Mouse (Mus musculus) kidney, adult 11 months (tissue): ENCODE data around the gene BC029722.
A peak's percentile ranks its signal among the peaks of the same experiment; 100 is the strongest.
"Not testable (repeated sequence)": the region's sequence is repeated elsewhere in the genome, so short reads cannot be mapped to it uniquely, and the experiment has no call there.

ENCODE experiments used
- DNase-seq: peaks from one replicate; pipeline ENCODE4 v3.0.0; 2022

BC029722 gene

GRCm38 (mm10) chr2:155819392-155819448 is at the start of gene BC029722:
TSS of gene BC029722 (minus strand) at chr2:155819426.
- DNase-seq: no peak

- no peak for DNase-seq
Observed at GRCm38 (mm10) chr2:155868320-155868719, 49.1 kb upstream of the BC029722 start.

GRCm38 (mm10) chr2:155863301-155863867 is 44.2 kb upstream of the BC029722 start:
- no peak for DNase-seq

- no peak for DNase-seq
Observed at GRCm38 (mm10) chr2:155862573-155863300, 43.5 kb upstream of the BC029722 start.

- DNase-seq: no peak
Observed at GRCm38 (mm10) chr2:155861581-155861980, 42.4 kb upstream of the BC029722 start.

- DNase-seq: peak; percentile 63
Observed at GRCm38 (mm10) chr2:155860102-155860501, 40.9 kb upstream of the BC029722 start.

GRCm38 (mm10) chr2:155852536-155852935 is 33.3 kb upstream of the BC029722 start:
- DNase-seq: no peak

- no peak for DNase-seq
Observed at GRCm38 (mm10) chr2:155850120-155850519, 30.9 kb upstream of the BC029722 start.

- DNase-seq: no peak
Observed at GRCm38 (mm10) chr2:155849464-155849863, 30.2 kb upstream of the BC029722 start.

- DNase-seq: peak; percentile 61
Observed at GRCm38 (mm10) chr2:155848291-155848690, 29.1 kb upstream of the BC029722 start.

GRCm38 (mm10) chr2:155846930-155847329 is 27.7 kb upstream of the BC029722 start:
- no peak for DNase-seq

GRCm38 (mm10) chr2:155838961-155839360 is 19.7 kb upstream of the BC029722 start:
- no peak for DNase-seq

GRCm38 (mm10) chr2:155837961-155838360 is 18.7 kb upstream of the BC029722 start:
- no peak for DNase-seq

- no peak for DNase-seq
Observed at GRCm38 (mm10) chr2:155834732-155835131, 15.5 kb upstream of the BC029722 start, which contains the start of gene Fam83c. TSS of gene Fam83c (minus strand) at chr2:155834854.

GRCm38 (mm10) chr2:155832087-155832486 is 12.9 kb upstream of the BC029722 start:
- DNase-seq: not testable (repeated sequence)

GRCm38 (mm10) chr2:155831302-155831701 is 12.1 kb upstream of the BC029722 start:
- no peak for DNase-seq

- no peak for DNase-seq
Observed at GRCm38 (mm10) chr2:155830841-155831240, 11.6 kb upstream of the BC029722 start.

- DNase-seq: peak; percentile 89
Observed at GRCm38 (mm10) chr2:155826630-155827424, 7.6 kb upstream of the BC029722 start, which contains the start of gene Eif6. TSS of gene Eif6 (minus strand) at chr2:155826925.

- no peak for DNase-seq
Observed at GRCm38 (mm10) chr2:155825904-155826629, 6.8 kb upstream of the BC029722 start.

- DNase-seq: no peak
Observed at GRCm38 (mm10) chr2:155823722-155824121, 4.5 kb upstream of the BC029722 start.

GRCm38 (mm10) chr2:155820779-155821178 is 1.6 kb upstream of the BC029722 start:
- no peak for DNase-seq

- peak; percentile 86 for DNase-seq
Observed at GRCm38 (mm10) chr2:155819449-155820251, 424 bp upstream of the BC029722 start.
